Mouse (Mus musculus): ENCODE measurements at regions not wholly inside any gene's neighbourhood (a gene's known extent, or its start where the extent isn't known, plus 50 kb on each side); places are given as distances from the start of the nearest gene placed in this dataset.
A peak's percentile ranks its signal among the peaks of the same experiment; 100 is the strongest.
"Not testable (repeated sequence)": the region's sequence is repeated elsewhere in the genome, so short reads cannot be mapped to it uniquely, and the experiment has no call there.

DNA sequence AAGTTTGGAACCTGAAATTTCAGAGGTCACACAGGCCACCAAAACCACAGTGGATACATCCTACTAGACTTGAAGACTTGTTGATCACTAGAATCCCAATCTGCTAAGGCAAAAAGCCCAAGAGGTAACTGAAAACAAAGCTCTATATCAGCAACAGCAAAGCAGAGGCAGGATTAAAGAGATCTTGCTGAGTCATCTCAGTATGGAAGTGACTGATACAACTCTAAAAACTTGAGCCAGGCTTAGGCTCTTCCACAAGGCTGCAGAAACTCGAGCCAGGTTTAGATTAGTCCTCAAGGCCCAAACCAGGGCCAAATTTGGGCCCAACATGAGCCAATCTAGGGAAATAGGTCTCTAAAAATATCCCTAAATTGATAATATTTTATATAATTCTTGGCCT is 56.2 kb downstream of the Speer3 start:
- H3K9me3 ChIP-seq (replicated peaks) = no peaks in the 10 kb centered on the region
- no peak overlapping the region for H3K27ac ChIP-seq
- H3K4me1 ChIP-seq = no peaks in the 10 kb centered on the region
- DNase-seq (ENCODE audit: low spot score) = no peak
- 64% methylated on average over 1 of the region's 1 CpGs for WGBS
- no peak overlapping the region for H3K4me3 ChIP-seq
- H3K36me3 ChIP-seq = no peaks in the 10 kb centered on the region
- H3K27me3 ChIP-seq (ENCODE audit: low read depth, poor library complexity, severe bottlenecking) = no peaks in the 10 kb centered on the region

DNA sequence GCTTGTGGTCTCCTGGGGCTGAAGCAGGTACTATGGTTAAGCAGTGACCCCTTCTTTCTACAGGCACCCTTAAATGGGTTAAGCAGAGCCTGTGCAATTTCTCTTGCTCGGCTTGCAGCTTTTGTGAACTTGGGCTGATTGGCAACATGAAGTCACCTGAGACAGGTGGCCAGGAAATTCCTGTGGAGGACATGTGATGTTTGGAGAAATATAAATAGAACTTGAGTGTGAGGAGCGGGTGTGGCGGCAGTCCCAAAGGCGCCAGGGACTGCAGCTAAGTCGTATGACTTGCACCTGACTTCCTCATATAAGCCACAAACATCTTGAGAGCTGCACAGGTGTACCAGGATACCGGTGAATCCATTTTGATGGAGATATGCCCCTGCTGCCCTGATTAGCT is 88.8 kb downstream of the Speer3 start:
- not testable (repeated sequence) for H3K4me1 ChIP-seq; H3K9me3 ChIP-seq (replicated peaks); H3K4me3 ChIP-seq; H3K27me3 ChIP-seq (ENCODE audit: low read depth, poor library complexity, severe bottlenecking); H3K36me3 ChIP-seq; DNase-seq (ENCODE audit: low spot score); H3K27ac ChIP-seq
- WGBS = 89% methylated on average over 6 of the region's 6 CpGs

DNA sequence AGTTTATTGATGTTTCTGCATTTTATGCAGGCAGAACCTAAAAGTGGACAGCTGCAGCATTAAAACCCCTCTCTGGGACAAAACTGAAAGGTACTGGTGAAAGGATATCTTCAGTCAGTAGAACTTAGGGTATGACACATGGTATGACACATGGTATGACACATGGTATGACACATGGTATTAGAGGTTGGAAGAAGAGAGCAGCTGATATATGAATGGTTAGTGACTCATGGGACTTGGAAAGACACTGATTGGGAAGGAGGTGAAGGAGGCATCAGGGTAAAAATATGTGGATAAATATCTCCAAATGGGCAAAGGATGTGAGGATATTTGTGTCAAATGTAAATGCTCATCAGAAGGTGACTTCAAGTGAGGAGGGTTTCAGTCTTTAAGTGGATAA is 97.0 kb downstream of the Speer3 start:
- Histone ChIP-seq H3K27ac (no peak overlapping the region), H3K36me3 (no peaks in the 10 kb centered on the region), H3K9me3 (replicated peaks) (no peaks in the 10 kb centered on the region), H3K4me1 (no peaks in the 10 kb centered on the region), H3K4me3 (no peak overlapping the region), H3K27me3 (ENCODE audit: low read depth, poor library complexity, severe bottlenecking) (no peaks in the 10 kb centered on the region)
- DNase-seq (ENCODE audit: low spot score) = no peak

DNA sequence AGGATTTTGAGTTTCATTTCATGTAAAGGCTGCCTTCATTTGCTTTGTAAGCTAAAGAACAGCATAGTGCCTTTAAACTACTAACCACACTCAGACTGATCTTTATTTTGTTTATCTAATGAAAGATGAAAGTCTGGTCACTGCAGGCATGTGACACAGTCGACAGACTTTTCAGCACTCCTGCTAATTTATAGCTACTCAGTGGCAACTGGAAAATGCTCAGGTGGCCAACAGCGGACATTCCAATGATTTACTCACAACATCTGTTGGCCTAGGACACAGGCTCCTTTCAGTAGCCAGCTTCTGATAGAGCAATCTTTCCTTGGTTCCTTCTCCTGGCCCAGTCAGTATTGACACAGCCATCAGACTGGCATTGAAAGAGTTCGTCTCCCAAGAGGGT is 116.8 kb upstream of the Sema3e start:
- H3K27me3 ChIP-seq (ENCODE audit: low read depth, poor library complexity, severe bottlenecking) = no peaks in the 10 kb centered on the region
- H3K27ac ChIP-seq = no peak overlapping the region
- peaks cover 5% of the 10 kb centered on the region for H3K4me1 ChIP-seq
- no peaks in the 10 kb centered on the region for H3K36me3 ChIP-seq
- no peaks in the 10 kb centered on the region for H3K9me3 ChIP-seq (replicated peaks)
- H3K4me3 ChIP-seq = no peak overlapping the region
- 26% methylated on average over 3 of the region's 3 CpGs for WGBS
- peak; percentile 51 for DNase-seq (ENCODE audit: low spot score)

DNA sequence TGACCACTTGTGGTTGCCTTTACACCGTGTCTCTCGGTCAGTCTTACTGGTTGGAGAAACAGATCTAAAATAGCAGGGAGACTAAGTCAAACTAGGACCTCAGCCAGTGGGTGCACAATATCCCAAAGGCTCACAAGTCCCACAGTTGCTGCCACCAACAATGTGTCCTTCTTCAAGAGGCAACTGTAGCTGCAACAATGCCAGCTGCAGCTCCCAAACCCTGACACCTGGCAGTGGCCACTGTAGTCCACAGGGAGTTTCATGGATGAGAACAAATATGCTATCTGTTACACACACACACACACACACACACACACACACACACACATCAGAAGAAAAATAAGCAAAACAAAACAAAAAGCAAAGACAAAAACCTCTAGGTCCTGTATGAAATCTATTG is 107.7 kb upstream of the Sema3e start:
- H3K4me1 ChIP-seq = no peaks in the 10 kb centered on the region
- no peaks in the 10 kb centered on the region for H3K27me3 ChIP-seq (ENCODE audit: low read depth, poor library complexity, severe bottlenecking)
- no peak for DNase-seq (ENCODE audit: low spot score)
- H3K27ac ChIP-seq = no peak overlapping the region
- H3K9me3 ChIP-seq (replicated peaks) = no peaks in the 10 kb centered on the region
- H3K4me3 ChIP-seq = no peak overlapping the region
- H3K36me3 ChIP-seq = no peaks in the 10 kb centered on the region
- WGBS = 93% methylated on average over 2 of the region's 2 CpGs

DNA sequence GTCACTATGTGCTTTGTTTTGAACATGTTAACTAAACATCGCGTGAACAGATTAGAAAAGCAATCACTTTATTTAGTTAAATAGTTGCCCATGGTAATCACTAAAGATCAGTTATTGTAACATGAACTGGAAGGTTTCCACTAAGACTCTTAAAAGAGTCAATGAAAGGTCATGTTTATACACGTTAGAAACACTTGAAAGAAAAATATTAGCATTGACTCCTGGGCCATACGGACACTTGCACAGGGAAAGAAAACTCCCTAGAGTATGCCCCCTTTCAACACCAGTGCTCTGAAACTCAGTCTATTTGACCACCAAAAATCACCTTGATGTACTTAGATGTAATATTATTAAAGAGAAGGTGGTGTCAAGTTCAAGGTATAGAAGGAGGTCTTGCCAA is 102.8 kb upstream of the Sema3e start:
- no peaks in the 10 kb centered on the region for H3K4me1 ChIP-seq
- no peak for DNase-seq (ENCODE audit: low spot score)

DNA sequence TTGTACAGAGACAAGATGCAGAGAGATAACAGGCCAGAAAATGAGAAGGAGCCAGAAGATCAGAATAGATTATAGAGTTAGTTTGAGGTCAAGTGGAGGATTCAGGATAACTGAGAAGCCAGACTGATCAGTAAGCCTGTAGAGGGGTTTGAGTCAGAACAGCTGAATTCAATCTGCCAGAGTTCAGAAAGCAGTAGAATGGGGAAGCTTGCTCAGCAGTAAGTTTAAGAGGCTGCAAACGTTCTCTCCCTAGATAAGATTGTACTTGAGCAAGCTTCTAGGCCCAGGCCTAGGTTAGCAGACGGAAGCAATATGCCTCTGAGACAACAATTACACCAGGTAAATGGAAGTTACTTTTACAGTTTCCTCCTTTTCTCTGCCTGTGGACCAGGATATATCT is 94.1 kb upstream of the Sema3e start:
- no peak for DNase-seq (ENCODE audit: low spot score)

More for the DNA sequence above, 102.8 kb upstream of the Sema3e start:
- Histone ChIP-seq H3K4me3 (no peak overlapping the region), H3K27ac (no peak overlapping the region), H3K9me3 (replicated peaks) (no peaks in the 10 kb centered on the region), H3K36me3 (no peaks in the 10 kb centered on the region), H3K27me3 (ENCODE audit: low read depth, poor library complexity, severe bottlenecking) (no peaks in the 10 kb centered on the region)
- WGBS = 80% methylated on average over 4 of the region's 4 CpGs

DNA sequence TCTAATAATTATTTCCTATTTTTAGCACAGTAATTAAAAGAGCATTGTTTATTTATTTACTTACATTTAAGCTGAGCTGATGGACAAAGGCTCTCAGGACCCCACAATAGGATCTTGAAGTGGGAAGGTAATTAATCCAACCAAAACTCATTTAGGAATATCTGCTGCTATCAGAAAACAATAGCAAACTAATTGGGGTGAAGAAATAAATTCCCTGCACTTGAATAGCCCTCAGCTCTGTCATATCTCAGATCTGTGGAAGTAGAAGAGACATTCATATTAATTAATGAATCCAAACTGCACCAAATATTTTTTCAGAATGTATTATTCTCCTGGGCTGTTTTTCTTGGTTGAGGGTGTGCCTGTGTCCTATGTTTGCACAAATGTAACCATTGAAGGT is 73.7 kb upstream of the Sema3e start:
- no peaks in the 10 kb centered on the region for H3K36me3 ChIP-seq

More for the DNA sequence above, 94.1 kb upstream of the Sema3e start:
- H3K36me3 ChIP-seq = no peaks in the 10 kb centered on the region
- no peaks in the 10 kb centered on the region for H3K9me3 ChIP-seq (replicated peaks)
- H3K4me3 ChIP-seq = no peak overlapping the region
- no peak overlapping the region for H3K27ac ChIP-seq
- WGBS = 70% methylated on average over 2 of the region's 2 CpGs
- H3K4me1 ChIP-seq = no peaks in the 10 kb centered on the region
- H3K27me3 ChIP-seq (ENCODE audit: low read depth, poor library complexity, severe bottlenecking) = no peaks in the 10 kb centered on the region

DNA sequence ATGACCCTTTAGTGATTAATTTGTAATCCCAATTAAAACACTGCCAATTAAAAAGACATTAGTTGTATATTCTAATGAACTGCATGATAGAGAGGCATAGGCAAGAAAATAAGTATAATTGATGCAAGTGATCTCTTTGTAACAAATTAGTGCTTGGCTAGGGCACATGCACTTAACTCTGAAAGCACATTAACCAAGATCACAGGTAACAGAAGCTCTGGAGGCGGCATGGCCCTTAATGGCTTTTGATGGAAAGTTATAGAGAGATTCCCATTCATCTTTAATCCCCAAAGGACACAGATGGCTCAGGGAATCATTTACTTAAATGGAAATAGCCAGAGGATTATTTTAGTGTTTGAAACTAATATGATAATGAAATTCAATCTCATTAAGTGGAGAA is 69.5 kb upstream of the Sema3e start:
- H3K27ac ChIP-seq = no peak overlapping the region
- no peaks in the 10 kb centered on the region for H3K4me1 ChIP-seq
- no peaks in the 10 kb centered on the region for H3K36me3 ChIP-seq
- 84% methylated on average over 1 of the region's 1 CpGs for whole genome bisulfite sequencing
- H3K4me3 ChIP-seq = no peak overlapping the region
- no peaks in the 10 kb centered on the region for H3K9me3 ChIP-seq (replicated peaks)
- H3K27me3 ChIP-seq (ENCODE audit: low read depth, poor library complexity, severe bottlenecking) = no peaks in the 10 kb centered on the region
- DNase-seq (ENCODE audit: low spot score) = no peak

More for the DNA sequence above, 73.7 kb upstream of the Sema3e start:
- Histone ChIP-seq H3K27ac (no peak overlapping the region), H3K4me3 (no peak overlapping the region), H3K27me3 (ENCODE audit: low read depth, poor library complexity, severe bottlenecking) (no peaks in the 10 kb centered on the region), H3K9me3 (replicated peaks) (no peaks in the 10 kb centered on the region), H3K4me1 (no peaks in the 10 kb centered on the region)
- DNase-seq (ENCODE audit: low spot score) = no peak

DNA sequence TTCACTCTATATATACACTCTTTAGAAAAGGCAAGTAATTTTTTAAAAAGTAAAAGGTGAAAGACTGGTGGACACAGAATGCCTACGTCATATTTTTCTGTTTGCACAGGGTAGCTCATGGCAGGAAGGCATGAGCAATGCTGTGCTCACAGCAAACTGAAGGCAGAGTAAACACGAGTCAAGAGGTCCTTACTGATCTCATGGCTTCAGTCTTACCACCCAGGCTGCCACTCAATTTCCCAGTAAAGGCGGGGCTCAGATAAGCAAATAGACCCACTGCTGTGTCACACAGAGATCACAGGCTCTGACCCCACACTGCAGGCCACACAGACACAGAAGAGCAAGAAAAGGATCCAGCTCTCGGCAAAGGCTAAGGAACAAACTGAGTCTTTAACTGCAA is 65.5 kb upstream of the Sema3e start:
- H3K9me3 ChIP-seq (replicated peaks) = no peaks in the 10 kb centered on the region
- no peak overlapping the region for H3K4me3 ChIP-seq
- WGBS = 39% methylated on average over 4 of the region's 4 CpGs
- no peak for DNase-seq (ENCODE audit: low spot score)
- no peaks in the 10 kb centered on the region for H3K36me3 ChIP-seq
- H3K27ac ChIP-seq = no peak overlapping the region
- H3K4me1 ChIP-seq = no peaks in the 10 kb centered on the region
- no peaks in the 10 kb centered on the region for H3K27me3 ChIP-seq (ENCODE audit: low read depth, poor library complexity, severe bottlenecking)

DNA sequence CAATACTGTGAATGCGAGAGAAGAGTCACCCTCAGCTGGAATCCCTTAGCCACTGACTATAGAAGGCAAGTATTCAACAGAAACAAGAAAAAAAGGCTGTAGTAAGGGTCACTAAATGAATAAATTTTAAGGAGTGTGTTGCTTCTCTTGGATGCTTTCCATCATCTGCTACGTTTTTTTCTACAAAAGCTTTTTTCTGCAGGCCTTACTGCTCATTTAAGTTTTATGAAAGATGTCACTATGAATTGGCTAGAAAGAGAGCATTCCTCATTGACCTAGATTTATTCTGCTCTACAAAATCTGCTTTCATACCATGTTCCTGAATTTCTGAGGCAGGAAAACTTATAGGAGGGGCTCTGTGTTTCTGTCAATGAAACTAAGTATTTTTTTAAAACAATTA is 59.2 kb upstream of the Sema3e start:
- 85% methylated on average over 2 of the region's 2 CpGs for WGBS

DNA sequence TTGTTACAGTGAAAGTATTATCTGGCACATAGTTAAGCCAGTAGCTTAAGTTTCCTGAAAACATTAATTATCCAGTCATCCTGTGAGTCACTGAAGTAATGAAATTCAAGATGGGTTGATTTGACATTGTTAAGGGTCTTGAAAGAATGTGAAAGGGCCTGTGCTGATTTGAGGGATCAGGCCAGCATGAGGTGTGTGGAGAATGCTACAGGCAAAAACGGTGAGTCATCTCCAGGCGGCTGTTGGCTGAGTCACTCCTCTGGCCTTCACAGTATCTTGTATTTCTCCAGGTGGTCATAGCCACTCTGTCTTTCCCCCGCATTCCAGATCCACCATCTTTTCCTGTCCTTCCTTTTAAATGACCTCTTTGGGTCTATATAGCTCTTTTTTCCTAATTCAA is 50.4 kb upstream of the Sema3e start:
- no peak overlapping the region for H3K4me3 ChIP-seq
- peaks cover 4% of the 10 kb centered on the region; the same call in 1 of the 2 replicates for H3K4me1 ChIP-seq
- no peaks in the 10 kb centered on the region for H3K36me3 ChIP-seq
- no peaks in the 10 kb centered on the region for H3K27me3 ChIP-seq (ENCODE audit: low read depth, poor library complexity, severe bottlenecking)
- H3K27ac ChIP-seq = no peak overlapping the region
- H3K9me3 ChIP-seq (replicated peaks) = no peaks in the 10 kb centered on the region
- no peak for DNase-seq (ENCODE audit: low spot score)
- 60% methylated on average over 3 of the region's 3 CpGs for WGBS

More for the DNA sequence above, 59.2 kb upstream of the Sema3e start:
- Histone ChIP-seq H3K4me1 (no peaks in the 10 kb centered on the region), H3K27ac (no peak overlapping the region), H3K27me3 (ENCODE audit: low read depth, poor library complexity, severe bottlenecking) (no peaks in the 10 kb centered on the region), H3K36me3 (no peaks in the 10 kb centered on the region), H3K9me3 (replicated peaks) (no peaks in the 10 kb centered on the region), H3K4me3 (no peak overlapping the region)
- DNase-seq (ENCODE audit: low spot score) = no peak
